ENCODE assay signal across 11 mouse cellular contexts in genomic region chr13:69541209-69541608, GRCm38 (mm10). TPM values are rescaled to one million over a fixed set of nuclear protein-coding genes. Genes with fewer than 3 reads are reported as not detected.
A peak's percentile ranks its signal among the peaks of the same experiment; 100 is the strongest.
DNase-seq lines count a peak whose midpoint lies in the region; ATAC-seq lines count a peak whose summit lies in the region.
"Had no signal": no experiment of that assay in that cellular context is flagged by ENCODE, and none has a peak within 500 bp of the region (broad histone marks: within the 10 kb centered on the region; RNA-seq: fewer than 3 reads in every experiment).

No protein-coding gene starts in this region.

- ATAC-seq in kidney, embryonic 16.5 days (ENCODE audit: low FRiP score, low TSS enrichment) = no peak
- ATAC-seq: forebrain, embryonic 16.5 days had no signal

- no peaks in the 10 kb centered on the region for H3K36me3 ChIP-seq in kidney, embryonic 16.5 days (ENCODE audit: insufficient read depth, low read length)
- no peaks in the 10 kb centered on the region for H3K36me3 ChIP-seq in embryonic facial prominence, embryonic 10.5 days (replicated peaks)
- H3K36me3 ChIP-seq: hindbrain, embryonic 10.5 days had no signal

- no peaks in the 10 kb centered on the region for H3K27me3 ChIP-seq in kidney, embryonic 16.5 days (ENCODE audit: insufficient read depth, low read length)
- H3K27me3 ChIP-seq in embryonic facial prominence, embryonic 10.5 days (replicated peaks; ENCODE audit: low read depth, poor library complexity, severe bottlenecking) = peaks cover 26% of the 10 kb centered on the region

- no peak overlapping the region for H3K4me3 ChIP-seq in kidney, embryonic 16.5 days (ENCODE audit: low read length)
- no peak overlapping the region for H3K4me3 ChIP-seq in embryonic facial prominence, embryonic 10.5 days
- H3K4me3 ChIP-seq: hindbrain, embryonic 10.5 days had no signal

- peak; percentile 85 for DNase-seq in cerebellum, postnatal 10 days
- no peak for DNase-seq in cerebellum, adult 11 months
- DNase-seq in kidney, postnatal 14 days = no peak
- peak; percentile 12 for DNase-seq in NIH3T3 (ENCODE audit: low read depth)
- DNase-seq in gastrocnemius, postnatal 25 days = peak; percentile 50
- no peak for DNase-seq in embryonic facial prominence, embryonic 10.5 days (ENCODE audit: low spot score)
- DNase-seq in ovary, postnatal 10 days (ENCODE audit: low spot score) = no peak
- DNase-seq: kidney, adult 9 months had no signal

- H3K9ac ChIP-seq in kidney, embryonic 16.5 days (replicated peaks; ENCODE audit: low read length) = no peak overlapping the region

- whole genome bisulfite sequencing in kidney, embryonic 16.5 days = 66% methylated on average over 6 of the region's 6 CpGs
- WGBS in embryonic facial prominence, embryonic 10.5 days = 84% methylated on average over 6 of the region's 6 CpGs

- H3K27ac ChIP-seq in kidney, embryonic 16.5 days (ENCODE audit: low read length) = peak overlapping the region; percentile 10; the same call in 1 of the 2 replicates
- no peak overlapping the region for H3K27ac ChIP-seq in embryonic facial prominence, embryonic 10.5 days (replicated peaks)
- H3K27ac ChIP-seq: hindbrain, embryonic 10.5 days had no signal

- H3K4me2 ChIP-seq in kidney, embryonic 16.5 days (replicated peaks; ENCODE audit: low read depth, low read length) = no peak overlapping the region

- peaks cover 22% of the 10 kb centered on the region for H3K4me1 ChIP-seq in kidney, embryonic 16.5 days (ENCODE audit: insufficient read depth, low read length)
- peaks cover 51% of the 10 kb centered on the region for H3K4me1 ChIP-seq in embryonic facial prominence, embryonic 10.5 days

- H3K9me3 ChIP-seq in kidney, embryonic 16.5 days (ENCODE audit: low read length) = no peaks in the 10 kb centered on the region
- no peaks in the 10 kb centered on the region for H3K9me3 ChIP-seq in embryonic facial prominence, embryonic 10.5 days
- H3K9me3 ChIP-seq: hindbrain, embryonic 10.5 days had no signal

RNA-seq across cellular contexts. Expression of gene Tent4a, which starts 6.8 kb away (rescaled TPM):
- 5.0 and 5.1 TPM in 2 replicates for polyA plus RNA-seq in kidney, embryonic 16.5 days (2015; fragmentation: Nextera tagmentation; extraction: Ambion mirVana)
- total RNA-seq in gastrocnemius, postnatal 25 days (2021) = 1 to 10 TPM; 6.0 to 6.2 TPM
- polyA plus RNA-seq in embryonic facial prominence, embryonic 10.5 days (2016; fragmentation: Nextera tagmentation; extraction: Ambion mirVana) = 5.0 TPM in 2 replicates

RNA-seq across cellular contexts. Expression of gene Nsun2, which starts 7.7 kb away (rescaled TPM):
- polyA plus RNA-seq in kidney, embryonic 16.5 days (2015; fragmentation: Nextera tagmentation; extraction: Ambion mirVana) = 124 and 131 TPM in 2 replicates
- 10 to 100 TPM; 37.8 to 39.2 TPM for total RNA-seq in gastrocnemius, postnatal 25 days (2021)
- polyA plus RNA-seq in embryonic facial prominence, embryonic 10.5 days (2016; fragmentation: Nextera tagmentation; extraction: Ambion mirVana) = 166 and 173 TPM in 2 replicates

Comparison
In these comparisons a context has a peak if more than half of its experiments do, and no peak if none do; other contexts are left out.
1. DNase-seq: peak in cerebellum, postnatal 10 days (2 of 2), NIH3T3 (single experiment) and gastrocnemius, postnatal 25 days (single experiment); none in cerebellum, adult 11 months (single experiment), kidney, postnatal 14 days (single experiment), embryonic facial prominence, embryonic 10.5 days (single experiment) and ovary, postnatal 10 days (single experiment).